ENCODE assay signal across 9 mouse cellular contexts in the genomic region with DNA sequence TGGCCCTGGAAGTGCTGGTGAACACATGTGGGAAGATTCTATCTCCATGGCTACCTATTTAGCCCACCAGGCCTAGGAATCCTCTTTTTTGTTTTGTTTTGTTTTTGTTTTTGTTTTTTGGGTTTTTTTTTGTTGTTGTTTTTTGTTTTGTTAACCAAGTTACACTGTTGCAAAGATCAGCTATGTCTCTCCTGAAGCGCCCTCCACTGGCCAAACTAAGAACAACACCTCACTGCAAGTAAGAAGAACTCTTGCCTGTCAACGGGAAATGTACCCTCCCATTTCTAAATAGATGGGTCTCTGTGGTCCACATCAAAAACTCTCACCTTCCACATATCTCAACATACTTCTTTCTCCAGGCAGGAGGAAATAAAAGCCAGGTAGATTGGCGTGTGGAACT. TPM values are rescaled to one million over a fixed set of nuclear protein-coding genes. Genes with fewer than 3 reads are reported as not detected.
DNase-seq lines count a peak whose midpoint lies in the region; ATAC-seq lines count a peak whose summit lies in the region.
"Had no signal": no experiment of that assay in that cellular context is flagged by ENCODE, and none has a peak within 500 bp of the region (broad histone marks: within the 10 kb centered on the region; RNA-seq: fewer than 3 reads in every experiment).

No protein-coding gene starts in this region.

- H3K36me3 ChIP-seq in heart, embryonic 12.5 days: no peaks in the 10 kb centered on the region
- no peaks in the 10 kb centered on the region for H3K36me3 ChIP-seq in neural tube, embryonic 11.5 days (ENCODE audit: control insufficient read depth, insufficient read depth, low read length)
- H3K36me3 ChIP-seq: neural tube, embryonic 12.5 days had no signal

- H3K27me3 ChIP-seq in heart, embryonic 12.5 days (replicated peaks): peaks cover 99% of the 10 kb centered on the region
- peaks cover 60% of the 10 kb centered on the region for H3K27me3 ChIP-seq in neural tube, embryonic 11.5 days (ENCODE audit: control insufficient read depth, insufficient read depth, low read length)

- H3K4me2 ChIP-seq in heart, embryonic 12.5 days: no peak overlapping the region
- no peak overlapping the region for H3K4me2 ChIP-seq in neural tube, embryonic 11.5 days (ENCODE audit: low read depth)

- no peak overlapping the region for H3K4me3 ChIP-seq in heart, embryonic 12.5 days
- no peak overlapping the region for H3K4me3 ChIP-seq in neural tube, embryonic 11.5 days (ENCODE audit: low read depth, low read length)
- H3K4me3 ChIP-seq: neural tube, embryonic 12.5 days had no signal

- no peaks in the 10 kb centered on the region for H3K9me3 ChIP-seq in heart, embryonic 12.5 days (replicated peaks)
- no peaks in the 10 kb centered on the region for H3K9me3 ChIP-seq in neural tube, embryonic 11.5 days (ENCODE audit: control insufficient read depth, low read length)
- H3K9me3 ChIP-seq: neural tube, embryonic 12.5 days had no signal

- WGBS in heart, embryonic 12.5 days: 2% methylated on average over 3 of the region's 3 CpGs
- WGBS in neural tube, embryonic 11.5 days: 5% methylated on average over 3 of the region's 3 CpGs

- peak; percentile 24 for DNase-seq in heart, adult 8-10 months (ENCODE audit: low spot score)
- peak; percentile 36 for DNase-seq in urinary bladder, postnatal 25 days (ENCODE audit: low spot score)
- no peak for DNase-seq in urinary bladder, postnatal 10 days (ENCODE audit: low spot score)
- DNase-seq in cerebellum, postnatal 14 days: peak; percentile 79 to 91
- DNase-seq in kidney, postnatal 4 days: peak; percentile 79 to 80
- peak; percentile 67 for DNase-seq in neural tube, embryonic 11.5 days (ENCODE audit: low spot score)

- ATAC-seq in heart, embryonic 12.5 days (ENCODE audit: insufficient number of reproducible peaks, low FRiP score): no peak
- ATAC-seq in neural tube, embryonic 11.5 days (ENCODE audit: insufficient read depth, low FRiP score, low TSS enrichment): no peak
- no peak for ATAC-seq in activated CD4-positive, CD25-positive, alpha-beta regulatory T cell, adult 4 months

- H3K9ac ChIP-seq in heart, embryonic 12.5 days: no peak overlapping the region
- no peak overlapping the region for H3K9ac ChIP-seq in neural tube, embryonic 11.5 days (ENCODE audit: low read length)
- H3K9ac ChIP-seq: neural tube, embryonic 12.5 days had no signal

- H3K4me1 ChIP-seq in heart, embryonic 12.5 days (replicated peaks): peaks cover 25% of the 10 kb centered on the region
- H3K4me1 ChIP-seq in neural tube, embryonic 11.5 days (ENCODE audit: control insufficient read depth, insufficient read depth, low read length): 0 out of 2 replicates have a peak, but pooled peaks cover 2% of the 10 kb centered on the region

- H3K27ac ChIP-seq in heart, embryonic 12.5 days (ENCODE audit: poor library complexity, severe bottlenecking): no peak overlapping the region
- H3K27ac ChIP-seq in neural tube, embryonic 11.5 days (ENCODE audit: low read depth, low read length): no peak overlapping the region
- H3K27ac ChIP-seq: neural tube, embryonic 12.5 days had no signal

RNA-seq across cellular contexts. Expression of a gene that starts 8.7 kb away (rescaled TPM):
- not detected for total RNA-seq in heart, adult 8-10 months (2022)
- not detected in 2 replicates for polyA plus RNA-seq in heart, embryonic 12.5 days (2016; fragmentation: Nextera tagmentation; extraction: Ambion mirVana)
- not detected in 2 replicates for polyA plus RNA-seq in neural tube, embryonic 11.5 days (2014; fragmentation: Nextera tagmentation; extraction: Ambion mirVana)
- polyA plus RNA-seq in activated CD4-positive, CD25-positive, alpha-beta regulatory T cell, adult 4 months (2017; shearing (Covaris generic)): not detected
- polyA plus RNA-seq: neural tube, embryonic 12.5 days had no signal

RNA-seq across cellular contexts. Expression of a gene that starts 16.5 kb away (rescaled TPM):
- total RNA-seq in heart, adult 8-10 months (2022): not detected
- 3.9 and 4.0 TPM in 2 replicates for polyA plus RNA-seq in heart, embryonic 12.5 days (2016; fragmentation: Nextera tagmentation; extraction: Ambion mirVana)
- polyA plus RNA-seq in neural tube, embryonic 11.5 days (2014; fragmentation: Nextera tagmentation; extraction: Ambion mirVana): 0.20 TPM in 1 of 2 replicates, not detected in the other
- polyA plus RNA-seq in activated CD4-positive, CD25-positive, alpha-beta regulatory T cell, adult 4 months (2017; shearing (Covaris generic)): not detected
- polyA plus RNA-seq: neural tube, embryonic 12.5 days had no signal

RNA-seq across cellular contexts. Expression of a gene that starts 33.7 kb away (rescaled TPM):
- total RNA-seq in heart, adult 8-10 months (2022): not detected
- not detected in 2 replicates for polyA plus RNA-seq in heart, embryonic 12.5 days (2016; fragmentation: Nextera tagmentation; extraction: Ambion mirVana)
- polyA plus RNA-seq in neural tube, embryonic 11.5 days (2014; fragmentation: Nextera tagmentation; extraction: Ambion mirVana): 0.08 TPM in 1 of 2 replicates, not detected in the other
- polyA plus RNA-seq in activated CD4-positive, CD25-positive, alpha-beta regulatory T cell, adult 4 months (2017; shearing (Covaris generic)): under 1 TPM in 1 of 2 experiments, not detected in 1; 0.07 TPM

RNA-seq across cellular contexts. Expression of a gene that starts 47.0 kb away (rescaled TPM):
- under 1 TPM in 1 of 4 experiments, not detected in 3; 0.09 TPM for total RNA-seq in heart, adult 8-10 months (2022)
- not detected in 2 replicates for polyA plus RNA-seq in heart, embryonic 12.5 days (2016; fragmentation: Nextera tagmentation; extraction: Ambion mirVana)
- polyA plus RNA-seq in neural tube, embryonic 11.5 days (2014; fragmentation: Nextera tagmentation; extraction: Ambion mirVana): 4.0 and 4.5 TPM in 2 replicates
- not detected for polyA plus RNA-seq in activated CD4-positive, CD25-positive, alpha-beta regulatory T cell, adult 4 months (2017; shearing (Covaris generic))

RNA-seq across cellular contexts. Expression of a gene that starts 49.8 kb away (rescaled TPM):
- total RNA-seq in heart, adult 8-10 months (2022): under 1 TPM in 1 of 4 experiments, not detected in 3; 0.24 TPM
- polyA plus RNA-seq in heart, embryonic 12.5 days (2016; fragmentation: Nextera tagmentation; extraction: Ambion mirVana): 0.06 and 0.14 TPM in 2 replicates
- polyA plus RNA-seq in neural tube, embryonic 11.5 days (2014; fragmentation: Nextera tagmentation; extraction: Ambion mirVana): not detected in 2 replicates
- polyA plus RNA-seq in activated CD4-positive, CD25-positive, alpha-beta regulatory T cell, adult 4 months (2017; shearing (Covaris generic)): not detected
